Mouse (Mus musculus) E14TG2a.4 (cell line): ENCODE measurements around the gene Fbn1.

Source experiments
- CTCF ChIP-seq: conservative IDR thresholded peaks from 2 replicates; pipeline ENCODE4 v1.5.1; 2014; ENCODE audit warnings: low read length
- NANOG ChIP-seq: IDR thresholded peaks from 2 replicates; pipeline ENCODE4 v1.6.1; 2014; ENCODE audit warnings: borderline replicate concordance, low read length, mixed read lengths
- POU5F1 ChIP-seq: IDR thresholded peaks from 2 replicates; pipeline ENCODE4 v1.6.1; 2014; ENCODE audit warnings: low read length, borderline replicate concordance

GRCm38 (mm10) chr2:125464036-125464435 lies 43.8 kb downstream of the Fbn1 start:
- TF ChIP-seq CTCF = no peak
- no peak for TF ChIP-seq NANOG
- no peak for TF ChIP-seq POU5F1
